In the genomic region with DNA sequence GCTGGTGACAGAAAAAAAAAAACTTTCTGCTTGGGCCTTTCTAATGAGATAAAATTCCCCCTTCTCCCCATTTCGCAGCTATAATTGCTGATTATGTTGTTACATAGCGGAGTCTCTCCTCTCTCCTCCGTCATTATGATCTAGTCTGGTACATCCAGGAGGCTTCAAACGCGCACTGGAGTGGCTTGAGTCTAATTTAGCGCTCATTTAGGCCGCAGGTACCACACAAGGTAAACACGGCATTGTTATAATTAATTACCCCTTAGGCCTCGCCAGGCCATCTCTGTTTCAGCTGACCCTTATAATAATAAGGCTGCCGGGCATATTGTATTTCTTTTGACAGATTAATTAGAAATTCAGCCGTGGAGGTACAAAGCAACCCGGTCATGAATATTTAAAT, we compare ENCODE assay signal across 19 mouse cellular contexts.
A peak's percentile ranks its signal among the peaks of the same experiment; 100 is the strongest.
DNase-seq lines count a peak whose midpoint lies in the region; ATAC-seq lines count a peak whose summit lies in the region.
"Had no signal": no experiment of that assay in that cellular context is flagged by ENCODE, and none has a peak within 500 bp of the region (broad histone marks: within the 10 kb centered on the region; RNA-seq: fewer than 3 reads in every experiment).

No protein-coding gene starts in this region.

- H3K36me3 ChIP-seq in hindbrain, embryonic 13.5 days: no peaks in the 10 kb centered on the region
- no peaks in the 10 kb centered on the region for H3K36me3 ChIP-seq in hindbrain, embryonic 10.5 days
- no peaks in the 10 kb centered on the region for H3K36me3 ChIP-seq in forebrain, embryonic 14.5 days (ENCODE audit: control insufficient read depth, insufficient read depth, low read length)
- no peaks in the 10 kb centered on the region for H3K36me3 ChIP-seq in limb, embryonic 10.5 days
- no peaks in the 10 kb centered on the region for H3K36me3 ChIP-seq in neural tube, embryonic 14.5 days (ENCODE audit: control insufficient read depth, insufficient read depth, low read length)
- H3K36me3 ChIP-seq: heart, embryonic 12.5 days; limb, embryonic 15.5 days; liver, embryonic 15.5 days had no signal

- no peak overlapping the region for H3K4me3 ChIP-seq in hindbrain, embryonic 13.5 days
- H3K4me3 ChIP-seq in hindbrain, embryonic 10.5 days: no peak overlapping the region
- no peak overlapping the region for H3K4me3 ChIP-seq in forebrain, embryonic 14.5 days (ENCODE audit: low read depth, low read length)
- H3K4me3 ChIP-seq in limb, embryonic 10.5 days: no peak overlapping the region
- no peak overlapping the region for H3K4me3 ChIP-seq in neural tube, embryonic 14.5 days (ENCODE audit: low read depth, low read length)
- H3K4me3 ChIP-seq: gastrocnemius, adult 2 months; heart, embryonic 12.5 days; layer of hippocampus, adult 2 months; limb, embryonic 15.5 days; liver, embryonic 15.5 days had no signal

- peaks cover 30% of the 10 kb centered on the region for H3K4me1 ChIP-seq in hindbrain, embryonic 13.5 days (replicated peaks)
- H3K4me1 ChIP-seq in hindbrain, embryonic 10.5 days (replicated peaks): peaks cover 31% of the 10 kb centered on the region
- H3K4me1 ChIP-seq in forebrain, embryonic 14.5 days (ENCODE audit: control insufficient read depth, insufficient read depth, low read length): peaks cover 14% of the 10 kb centered on the region
- peaks cover 47% of the 10 kb centered on the region for H3K4me1 ChIP-seq in limb, embryonic 10.5 days
- H3K4me1 ChIP-seq in neural tube, embryonic 14.5 days (ENCODE audit: control insufficient read depth, insufficient read depth, low read length): peaks cover 9% of the 10 kb centered on the region
- H3K4me1 ChIP-seq: liver, embryonic 15.5 days had no signal

- H3K4me2 ChIP-seq in hindbrain, embryonic 13.5 days: no peak overlapping the region
- peak overlapping the region; percentile 50 for H3K4me2 ChIP-seq in forebrain, embryonic 14.5 days (ENCODE audit: low read length)
- H3K4me2 ChIP-seq in neural tube, embryonic 14.5 days (ENCODE audit: low read depth, low read length): no peak overlapping the region
- H3K4me2 ChIP-seq: limb, embryonic 15.5 days; liver, embryonic 15.5 days had no signal

- H3K27me3 ChIP-seq in hindbrain, embryonic 13.5 days: 0 out of 2 replicates have a peak, but pooled peaks cover 8% of the 10 kb centered on the region
- H3K27me3 ChIP-seq in hindbrain, embryonic 10.5 days (ENCODE audit: insufficient read depth, poor library complexity, severe bottlenecking): peaks cover 37% of the 10 kb centered on the region
- H3K27me3 ChIP-seq in forebrain, embryonic 14.5 days (replicated peaks; ENCODE audit: control insufficient read depth, insufficient read depth, low read length): peaks cover 21% of the 10 kb centered on the region
- H3K27me3 ChIP-seq in limb, embryonic 10.5 days (ENCODE audit: low read depth, poor library complexity, severe bottlenecking): peaks cover 18% of the 10 kb centered on the region; the same call in 1 of the 2 replicates
- H3K27me3 ChIP-seq in neural tube, embryonic 14.5 days (ENCODE audit: control insufficient read depth, insufficient read depth, low read length): no peaks in the 10 kb centered on the region
- H3K27me3 ChIP-seq: liver, embryonic 15.5 days had no signal

- ATAC-seq in hindbrain, embryonic 13.5 days (ENCODE audit: low FRiP score): 0 out of 2 replicates have a peak, but pooled peaks have one; percentile 10
- peak; percentile 29; the same call in 1 of the 2 replicates for ATAC-seq in forebrain, embryonic 14.5 days
- ATAC-seq in neural tube, embryonic 14.5 days (ENCODE audit: low read depth): no peak
- ATAC-seq: inflammation-experienced regulatory T-cells, adult 6 months had no signal

- WGBS in hindbrain, embryonic 13.5 days: 31% methylated on average over 12 of the region's 12 CpGs
- WGBS in hindbrain, embryonic 10.5 days: 60% methylated on average over 12 of the region's 12 CpGs
- WGBS in forebrain, embryonic 14.5 days: 6% methylated on average over 12 of the region's 12 CpGs
- 79% methylated on average over 12 of the region's 12 CpGs for WGBS in limb, embryonic 10.5 days
- WGBS in neural tube, embryonic 14.5 days: 37% methylated on average over 12 of the region's 12 CpGs

- H3K9me3 ChIP-seq in hindbrain, embryonic 13.5 days: no peaks in the 10 kb centered on the region
- no peaks in the 10 kb centered on the region for H3K9me3 ChIP-seq in hindbrain, embryonic 10.5 days
- no peaks in the 10 kb centered on the region for H3K9me3 ChIP-seq in forebrain, embryonic 14.5 days (replicated peaks; ENCODE audit: control insufficient read depth, low read length)
- H3K9me3 ChIP-seq in limb, embryonic 10.5 days (replicated peaks): no peaks in the 10 kb centered on the region
- H3K9me3 ChIP-seq in neural tube, embryonic 14.5 days (ENCODE audit: control insufficient read depth, low read length): no peaks in the 10 kb centered on the region
- H3K9me3 ChIP-seq: heart, embryonic 12.5 days; limb, embryonic 15.5 days; liver, embryonic 15.5 days had no signal

- peak overlapping the region; percentile 89 for H3K27ac ChIP-seq in hindbrain, embryonic 13.5 days
- no peak overlapping the region for H3K27ac ChIP-seq in hindbrain, embryonic 10.5 days
- 0 out of 2 replicates have a peak overlapping the region, but pooled peaks have one; percentile 18 for H3K27ac ChIP-seq in forebrain, embryonic 14.5 days (ENCODE audit: low read depth, low read length)
- peak overlapping the region; percentile 88; the same call in 1 of the 2 replicates for H3K27ac ChIP-seq in limb, embryonic 10.5 days
- peak overlapping the region; percentile 69; the same call in 1 of the 2 replicates for H3K27ac ChIP-seq in neural tube, embryonic 14.5 days (ENCODE audit: low read depth, low read length)
- H3K27ac ChIP-seq: gastrocnemius, adult 2 months; layer of hippocampus, adult 2 months; limb, embryonic 15.5 days; liver, embryonic 15.5 days; stomach, postnatal 0 days had no signal

- DNase-seq in hindbrain, embryonic 10.5 days (ENCODE audit: low spot score): no peak
- DNase-seq in forebrain, embryonic 14.5 days (ENCODE audit: low spot score): peak; percentile 38
- DNase-seq in limb, embryonic 10.5 days (ENCODE audit: low spot score): no peak
- no peak for DNase-seq in adrenal gland, postnatal 36 days
- no peak for DNase-seq in frontal cortex, adult 2 months (ENCODE audit: extremely low spot score in 1 of 2, low spot score in 1 of 2)
- DNase-seq: adrenal gland, adult 8-10 months; gastrocnemius, adult 2 months; heart, postnatal 14 days; kidney, adult 2 months; kidney, postnatal 14 days; lung, postnatal 10 days had no signal

- H3K9ac ChIP-seq in hindbrain, embryonic 13.5 days: no peak overlapping the region
- H3K9ac ChIP-seq in forebrain, embryonic 14.5 days (ENCODE audit: low read length): no peak overlapping the region
- H3K9ac ChIP-seq in neural tube, embryonic 14.5 days (replicated peaks; ENCODE audit: low read depth, low read length): no peak overlapping the region
- H3K9ac ChIP-seq: heart, embryonic 12.5 days; limb, embryonic 15.5 days; liver, embryonic 15.5 days had no signal
